Mouse (Mus musculus) neural tube, embryonic 10.5 days (tissue): ENCODE results near the gene Lurap1.

Experiments used
- DNase-seq: peaks from one replicate; pipeline ENCODE4 v3.0.0-alpha.2; 2017; ENCODE audit warnings: low spot score; ENCODE audit errors: extremely low spot score

The Lurap1 gene

GRCm38 (mm10) chr4:116162142-116162541 lies 11.0 kb upstream of the Lurap1 start:
- no peak for DNase-seq

GRCm38 (mm10) chr4:116160769-116161168 lies 9.6 kb upstream of the Lurap1 start:
- no peak for DNase-seq

- no peak for DNase-seq
These were observed 8.8 kb upstream of the Lurap1 start for GRCm38 (mm10) chr4:116159912-116160311.

- DNase-seq: no peak
These were observed 6.7 kb upstream of the Lurap1 start for GRCm38 (mm10) chr4:116157882-116158281.

GRCm38 (mm10) chr4:116152702-116153101 lies 1.6 kb upstream of the Lurap1 start:
- DNase-seq: no peak

- no peak for DNase-seq
These were observed 296 bp downstream of the Lurap1 start for GRCm38 (mm10) chr4:116150862-116151221.

GRCm38 (mm10) chr4:116150156-116150861 lies 829 bp downstream of the Lurap1 start:
- DNase-seq: peak; percentile 77

- no peak for DNase-seq
These were observed 1.4 kb downstream of the Lurap1 start for GRCm38 (mm10) chr4:116149812-116150155.

GRCm38 (mm10) chr4:116143891-116144717 lies 7.0 kb downstream of the Lurap1 start:
- peak; percentile 70 for DNase-seq

- no peak for DNase-seq
These were observed 7.8 kb downstream of the Lurap1 start for GRCm38 (mm10) chr4:116143317-116143811.

- DNase-seq: no peak
These were observed 8.9 kb downstream of the Lurap1 start for GRCm38 (mm10) chr4:116142269-116142668.

- DNase-seq: no peak
These were observed 9.4 kb downstream of the Lurap1 start for GRCm38 (mm10) chr4:116141736-116142135.

- DNase-seq: no peak
These were observed 10.2 kb downstream of the Lurap1 start for GRCm38 (mm10) chr4:116140801-116141574.

- no peak for DNase-seq
These were observed 13.6 kb downstream of the Lurap1 start for GRCm38 (mm10) chr4:116137421-116137996.

- no peak for DNase-seq
These were observed 16.1 kb downstream of the Lurap1 start for GRCm38 (mm10) chr4:116134990-116135389.

- DNase-seq: no peak
These were observed 18.0 kb downstream of the Lurap1 start for GRCm38 (mm10) chr4:116133126-116133525.

GRCm38 (mm10) chr4:116127956-116128355 lies 23.2 kb downstream of the Lurap1 start:
- no peak for DNase-seq

- DNase-seq: no peak
These were observed 25.2 kb downstream of the Lurap1 start for GRCm38 (mm10) chr4:116125803-116126386.

GRCm38 (mm10) chr4:116123602-116124519 lies 27.3 kb downstream of the Lurap1 start, which contains the start of the genes Rad54l and Pomgnt1:
TSS of gene Rad54l (minus strand) at chr4:116123690.
TSS of gene Pomgnt1 (plus strand) at chr4:116123840.
- DNase-seq: peak; percentile 87

GRCm38 (mm10) chr4:116122762-116123161 lies 28.4 kb downstream of the Lurap1 start:
- no peak for DNase-seq
